Mouse (Mus musculus): ENCODE results near the gene Ltk.

Ltk gene

DNA sequence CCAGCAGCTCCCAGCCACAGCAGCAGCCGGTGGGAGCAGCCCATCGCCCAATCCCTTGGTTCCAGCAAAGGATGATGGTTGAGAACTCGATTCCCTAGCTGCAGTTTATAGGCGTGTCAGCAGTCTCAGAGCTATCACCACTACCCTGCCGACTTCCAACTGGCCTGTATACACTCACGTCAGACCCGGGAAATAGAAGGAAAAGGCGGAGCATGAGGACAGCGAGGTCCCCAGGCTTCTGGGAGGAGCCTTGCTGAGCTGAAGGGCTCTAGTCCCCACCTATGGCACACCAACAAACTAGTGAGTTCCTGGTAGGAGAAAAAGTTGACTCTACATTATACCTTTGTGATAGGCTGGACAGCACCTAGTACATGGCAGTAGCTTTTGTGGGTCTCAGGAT, at the start of gene Ltk:
Ltk (minus strand) TSS at position 181 of the 400 bp plus-strand sequence.
- no peak for ATAC-seq (ENCODE audit: low TSS enrichment)

GRCm38 (mm10) chr2:119808881-119809280, 48.6 kb upstream of the Ltk start:
- ATAC-seq (ENCODE audit: low TSS enrichment): no peak

DNA sequence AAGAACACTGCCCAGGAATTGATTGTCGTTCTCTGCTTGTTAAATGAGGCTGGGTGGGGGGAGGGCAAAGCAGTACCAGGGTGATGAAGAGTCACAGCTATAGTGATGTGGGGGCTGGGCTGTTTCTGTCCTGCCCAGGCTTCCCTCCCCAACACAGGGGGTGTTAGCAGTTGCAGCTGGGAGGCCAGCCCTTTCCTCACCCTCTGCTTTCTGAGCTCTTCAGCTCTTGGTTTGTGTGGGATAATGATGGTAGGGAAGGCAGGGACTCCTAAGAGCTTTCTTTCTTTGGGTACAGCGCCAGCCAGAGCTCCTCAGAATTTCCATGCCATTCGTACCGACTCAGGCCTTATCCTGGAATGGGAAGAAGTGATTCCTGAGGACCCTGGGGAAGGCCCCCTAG, 48.2 kb upstream of the Ltk start:
- no peak for ATAC-seq (ENCODE audit: low TSS enrichment)

GRCm38 (mm10) chr2:119805536-119805935, 45.3 kb upstream of the Ltk start:
- no peak for ATAC-seq (ENCODE audit: low TSS enrichment)

DNA sequence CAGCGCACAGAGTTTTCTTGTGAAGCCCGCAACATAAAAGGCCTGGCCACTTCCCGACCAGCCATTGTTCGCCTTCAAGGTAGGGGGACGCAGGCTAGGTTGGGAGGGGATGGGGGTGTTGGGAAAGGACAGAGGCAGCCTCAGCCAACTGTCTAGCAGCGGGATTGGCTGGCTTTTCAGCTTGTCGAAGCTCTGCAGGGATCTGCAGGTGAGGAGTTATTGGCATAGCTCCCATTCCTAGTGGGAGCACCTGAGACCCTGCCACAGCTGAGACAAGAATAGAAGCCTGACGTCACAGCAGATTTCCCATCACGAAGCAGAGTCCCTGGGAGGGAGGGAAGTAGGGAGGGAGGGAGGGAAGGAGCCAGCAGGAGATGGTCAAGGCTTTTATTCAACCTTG, 44.5 kb upstream of the Ltk start:
- ATAC-seq (ENCODE audit: low TSS enrichment): no peak

GRCm38 (mm10) chr2:119804275-119804628, 44.0 kb upstream of the Ltk start:
- no peak for ATAC-seq (ENCODE audit: low TSS enrichment)

DNA sequence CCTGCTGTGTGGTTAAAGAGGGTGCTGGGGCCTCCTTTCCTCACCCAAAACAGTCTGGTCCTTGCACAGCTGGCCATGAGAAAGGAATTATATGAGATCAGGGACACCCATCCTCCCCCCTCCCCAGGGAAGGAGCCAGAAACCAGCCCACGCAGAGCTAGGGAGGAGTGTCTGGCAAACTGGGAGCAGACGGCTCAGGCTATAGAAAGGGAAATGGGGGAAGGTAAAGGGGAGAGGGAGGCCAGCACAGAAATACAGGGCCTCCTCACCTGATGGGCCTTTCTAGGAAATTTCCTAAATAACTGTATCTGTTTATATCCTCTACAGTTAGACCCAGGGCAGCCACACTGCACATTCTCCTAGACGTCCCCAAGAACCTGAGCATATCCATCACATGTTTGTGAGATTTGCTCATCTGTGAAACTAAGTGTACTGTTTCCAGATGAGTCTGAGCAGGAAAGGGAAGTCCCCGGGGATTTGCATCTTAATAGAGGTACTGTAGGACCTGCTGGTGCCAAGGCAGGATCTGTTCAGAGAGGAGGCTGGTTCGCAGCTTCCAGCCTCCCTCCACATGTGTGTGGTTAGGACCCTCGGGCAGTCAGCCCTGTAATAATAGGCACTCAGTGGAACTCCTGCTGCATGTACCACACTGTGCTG, 43.5 kb upstream of the Ltk start:
- peak; percentile 41 for ATAC-seq (ENCODE audit: low TSS enrichment)

GRCm38 (mm10) chr2:119802767-119803617, 42.8 kb upstream of the Ltk start:
- ATAC-seq (ENCODE audit: low TSS enrichment): no peak

DNA sequence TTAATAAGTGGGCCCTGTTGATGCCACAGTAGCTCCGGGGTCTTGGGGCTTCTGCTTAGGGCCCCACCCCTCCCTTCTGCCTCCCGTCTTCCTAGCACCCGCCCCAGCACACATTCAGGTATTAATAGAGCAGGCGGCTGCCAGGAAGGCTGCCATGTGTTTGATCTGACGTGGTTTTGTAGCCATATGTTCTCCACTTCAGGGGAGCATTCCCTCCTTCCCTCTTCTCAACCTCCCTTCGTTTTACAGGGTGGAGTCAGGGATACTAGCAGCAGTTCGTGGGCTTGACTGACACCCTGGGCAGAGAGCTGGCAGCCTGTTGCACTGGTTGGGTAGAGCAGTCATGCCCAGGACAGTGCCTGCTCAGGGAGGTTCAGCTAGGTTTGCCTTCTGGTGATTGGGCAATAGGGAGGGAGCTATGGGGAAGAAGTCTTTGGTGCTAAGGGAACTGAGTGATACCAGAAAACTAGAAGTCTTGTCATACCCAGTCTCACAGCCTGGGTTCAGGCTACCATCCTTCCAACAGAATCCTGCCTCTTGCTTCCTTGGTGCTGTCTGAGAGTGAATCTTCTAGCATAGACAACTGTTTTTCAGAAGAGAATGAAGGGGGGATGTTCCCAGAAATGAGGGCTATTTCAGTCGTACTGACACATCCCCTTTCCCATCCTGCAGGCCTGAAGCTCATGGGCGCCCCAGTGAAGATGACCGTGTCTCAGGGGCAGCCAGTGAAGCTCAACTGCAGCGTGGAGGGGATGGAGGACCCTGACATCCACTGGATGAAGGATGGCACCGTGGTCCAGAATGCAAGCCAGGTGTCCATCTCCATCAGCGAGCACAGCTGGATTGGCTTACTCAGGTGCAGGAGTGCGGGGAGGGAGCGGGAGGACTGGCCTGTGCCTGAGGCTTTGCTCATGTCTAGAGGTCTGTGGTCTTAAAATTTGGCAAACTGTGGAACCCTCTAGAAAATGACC, 40.9 kb upstream of the Ltk start:
- ATAC-seq (ENCODE audit: low TSS enrichment): peak; percentile 53

DNA sequence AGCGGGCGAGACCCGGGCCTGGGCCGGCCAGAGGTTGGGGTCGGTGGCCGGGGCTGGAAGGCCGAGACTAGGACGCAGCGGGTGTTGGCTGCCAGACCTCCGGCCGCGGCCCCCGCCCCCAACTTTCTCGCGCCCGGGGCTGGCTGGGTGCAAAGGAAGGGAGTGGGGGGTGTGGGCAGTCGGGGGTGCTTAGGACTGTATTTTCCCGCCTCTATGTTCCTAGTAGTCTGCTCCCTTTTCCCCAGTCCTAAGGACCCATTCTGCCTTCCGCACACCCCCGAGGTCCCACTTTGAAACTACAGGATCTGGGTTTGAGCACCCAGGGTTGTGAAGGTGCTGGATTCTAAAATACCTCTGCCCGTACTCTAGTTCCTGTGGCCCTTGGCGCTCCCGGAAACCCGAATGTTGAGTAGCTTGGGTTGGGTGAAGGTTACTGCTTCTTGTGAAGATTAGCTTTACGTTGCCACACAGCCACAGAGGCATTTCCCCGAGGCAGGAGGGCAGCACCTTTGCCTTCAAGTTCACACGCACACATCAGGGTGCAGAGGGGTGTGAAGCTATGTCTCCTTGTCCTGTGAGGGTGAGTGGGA, 39.8 kb upstream of the Ltk start:
- ATAC-seq (ENCODE audit: low TSS enrichment): no peak

- no peak for ATAC-seq (ENCODE audit: low TSS enrichment)
These were observed 39.1 kb upstream of the Ltk start for GRCm38 (mm10) chr2:119799181-119799960.

GRCm38 (mm10) chr2:119798246-119798927, 38.2 kb upstream of the Ltk start:
- no peak for ATAC-seq (ENCODE audit: low TSS enrichment)

- ATAC-seq (ENCODE audit: low TSS enrichment): peak; percentile 41
These were observed 37.1 kb upstream of the Ltk start, which contains the start of gene Tyro3 for GRCm38 (mm10) chr2:119797279-119797783. Gene Tyro3 (plus strand): TSS chr2:119797733.

- ATAC-seq (ENCODE audit: low TSS enrichment): no peak
These were observed 29.8 kb upstream of the Ltk start for GRCm38 (mm10) chr2:119789996-119790395.

DNA sequence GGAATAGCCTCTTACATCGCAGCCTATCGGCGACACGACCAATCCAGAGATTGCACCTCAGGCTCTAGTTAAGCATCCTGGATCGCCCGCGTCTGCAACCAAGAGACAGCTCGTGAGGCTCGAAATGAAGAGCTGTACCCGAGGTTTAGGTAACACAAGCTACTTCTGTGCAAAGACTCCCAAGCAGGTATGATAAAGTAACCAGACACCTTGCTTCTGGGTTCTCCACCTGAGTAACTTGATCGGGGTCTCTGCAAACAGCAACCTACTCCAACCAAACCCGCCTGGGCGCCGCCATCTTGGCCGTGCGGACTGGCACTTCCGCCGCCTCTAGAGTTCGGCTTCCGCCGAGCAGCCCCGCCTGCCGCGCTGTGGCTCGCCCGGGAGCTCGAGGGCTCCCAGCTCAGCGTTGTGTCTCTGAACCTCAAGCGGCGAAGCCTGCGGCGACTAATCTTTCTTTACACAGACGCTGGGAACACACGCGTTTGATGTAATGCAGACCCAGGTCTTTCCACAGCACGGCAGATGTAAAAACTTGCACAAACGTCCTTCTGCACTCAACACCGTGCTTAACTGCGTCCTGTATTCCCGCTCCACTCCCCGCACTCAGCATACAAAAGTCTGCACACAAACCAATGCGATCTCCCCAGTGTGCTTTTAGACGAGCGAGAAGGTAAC, 27.1 kb upstream of the Ltk start, which contains the start of gene Rpap1:
Rpap1 (minus strand) TSS at position 332 of the 678 bp plus-strand sequence.
- peak; percentile 99 for ATAC-seq (ENCODE audit: low TSS enrichment)

- no peak for ATAC-seq (ENCODE audit: low TSS enrichment)
These were observed 7.0 kb upstream of the Ltk start for GRCm38 (mm10) chr2:119767246-119767645.

DNA sequence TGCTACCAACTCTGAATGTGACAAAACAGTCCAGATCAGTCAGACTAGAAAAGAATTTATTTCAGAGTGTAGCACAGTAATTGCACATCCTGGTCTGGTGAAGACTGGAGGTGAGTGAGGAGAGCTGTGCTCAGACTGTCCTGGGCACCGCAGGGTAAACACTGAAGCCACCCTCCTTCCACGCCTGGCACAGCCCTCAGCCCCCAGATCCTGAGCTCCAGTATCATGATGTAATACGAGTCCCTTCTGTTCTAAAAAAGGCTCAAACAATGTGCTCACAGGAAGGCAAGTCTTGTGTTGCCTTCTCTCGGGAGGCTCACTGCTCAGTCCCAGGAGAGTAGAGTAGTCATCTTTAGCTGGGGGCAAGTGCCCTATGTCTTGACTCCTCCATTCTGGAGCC, 3.7 kb upstream of the Ltk start:
- ATAC-seq (ENCODE audit: low TSS enrichment): peak; percentile 75

DNA sequence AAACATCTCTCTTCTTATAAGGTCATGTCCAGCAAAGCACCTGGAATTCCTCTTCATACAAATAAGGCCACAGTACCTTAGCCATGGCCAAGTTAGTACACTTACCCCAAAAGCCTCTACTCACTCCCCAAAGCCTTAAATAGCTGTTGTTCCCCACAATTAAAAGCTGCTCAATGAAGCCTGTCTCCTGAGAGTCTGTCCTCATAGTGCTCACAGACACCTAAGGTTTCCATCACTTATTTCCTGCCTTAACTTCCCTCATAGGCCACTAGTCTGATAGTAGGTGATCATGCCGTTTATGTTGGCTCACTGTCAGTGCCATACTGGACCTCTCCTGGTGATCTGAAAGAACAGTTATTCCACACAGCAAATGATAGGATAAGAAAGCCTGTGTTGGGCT, 2.0 kb upstream of the Ltk start:
- no peak for ATAC-seq (ENCODE audit: low TSS enrichment)

Data from frontal cortex, adult (tissue).